Mouse (Mus musculus): ENCODE results near the gene Dpf2.

DNA sequence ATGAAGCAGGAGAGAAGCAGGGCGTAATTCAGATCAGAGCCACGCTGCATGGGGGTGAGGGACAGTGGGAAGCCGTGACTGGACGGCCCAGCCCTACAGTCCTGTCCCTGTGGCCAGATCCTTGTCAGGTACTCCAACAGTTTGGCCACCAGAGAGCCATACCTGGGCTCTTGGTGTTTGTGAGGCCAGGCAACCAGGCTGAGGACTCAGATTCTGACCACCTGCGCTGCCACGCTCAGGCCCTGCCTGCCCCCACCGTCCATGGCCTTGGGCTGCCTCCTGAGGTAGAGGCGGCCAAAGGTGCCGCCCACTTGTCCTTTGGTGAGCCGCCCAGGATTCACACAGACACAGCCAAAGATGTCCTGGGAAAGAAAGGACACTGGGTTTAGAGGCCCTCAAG lies 27.8 kb upstream of the Dpf2 start:
- TF ChIP-seq POLR2A (IDR thresholded peaks at IDR 0.05; ENCODE audit: low read depth, low read length) (no peak), CTCF (conservative IDR thresholded peaks at IDR 0.05 in 1 of 2, IDR thresholded peaks at IDR 0.05 in 1 of 2; ENCODE audit: low read depth in 2 of 2, low read length in 2 of 2) (no peak), GABPA (IDR thresholded peaks at IDR 0.05; ENCODE audit: insufficient replicate concordance, low read depth, low read length) (no peak), TBP (conservative IDR thresholded peaks at IDR 0.05; ENCODE audit: low read depth, low read length) (no peak), JUND (conservative IDR thresholded peaks at IDR 0.05; ENCODE audit: low read depth, low read length) (no peak), NRF1 (IDR thresholded peaks at IDR 0.05; ENCODE audit: low read depth, low read length) (no peak), CHD1 (IDR thresholded peaks at IDR 0.05; ENCODE audit: low read depth, low read length) (no peak), MAFK (IDR thresholded peaks at IDR 0.05; ENCODE audit: insufficient replicate concordance, low read length) (no peak), CHD2 (IDR thresholded peaks at IDR 0.05; ENCODE audit: low read length) (no peak), MYC (IDR thresholded peaks at IDR 0.05; ENCODE audit: low read depth, low read length) (no peak), BHLHE40 (IDR thresholded peaks at IDR 0.05; ENCODE audit: low read depth, low read length) (no peak)

All from CH12.LX (cell line).